Mouse (Mus musculus): Measurements from ENCODE around the gene Fam13c. TPM values are rescaled to one million over a fixed set of nuclear protein-coding genes. Genes with fewer than 3 reads are reported as not detected.

Gene Fam13c
- polyA plus RNA-seq (2015; fragmentation: Nextera tagmentation; extraction: Ambion mirVana): 10.0 and 10.1 TPM in 2 replicates

- peak within 1 kb of the TSS; percentile 67 for H3K4me3 ChIP-seq
- no peaks in the 10 kb centered on the region for H3K27me3 ChIP-seq
- WGBS: 11% methylated on average over 24 of the region's 24 CpGs
Measured at GRCm38 (mm10) chr10:70439676-70440521, at the start of gene Fam13c. TSS of gene Fam13c (plus strand) at chr10:70440481.

GRCm38 (mm10) chr10:70395900-70396299 is 44.4 kb upstream of the Fam13c start:
- Histone ChIP-seq H3K27ac (no peak overlapping the region), H3K27me3 (no peaks in the 10 kb centered on the region), H3K4me2 (no peak overlapping the region), H3K9ac (no peak overlapping the region), H3K4me3 (no peak overlapping the region), H3K9me3 (no peaks in the 10 kb centered on the region), H3K36me3 (no peaks in the 10 kb centered on the region), H3K4me1 (no peaks in the 10 kb centered on the region)
- 70% methylated on average over 5 of the region's 5 CpGs for WGBS
- ATAC-seq (ENCODE audit: borderline replicate concordance, extremely low read depth, low FRiP score, low TSS enrichment): no peak

More at GRCm38 (mm10) chr10:70439676-70440521, at the start of gene Fam13c:
- H3K9me3 ChIP-seq: no peaks in the 10 kb centered on the region
- H3K27ac ChIP-seq: peak within 1 kb of the TSS; percentile 74
- peak; percentile 21; the same call in 1 of the 2 replicates for ATAC-seq (ENCODE audit: borderline replicate concordance, extremely low read depth, low FRiP score, low TSS enrichment)
- H3K36me3 ChIP-seq: no peaks in the 10 kb centered on the region
- H3K9ac ChIP-seq: peak within 1 kb of the TSS; percentile 60
- peaks cover 15% of the 10 kb centered on the region; the same call in 1 of the 2 replicates for H3K4me1 ChIP-seq
- H3K4me2 ChIP-seq: peak within 1 kb of the TSS; percentile 91

DNA sequence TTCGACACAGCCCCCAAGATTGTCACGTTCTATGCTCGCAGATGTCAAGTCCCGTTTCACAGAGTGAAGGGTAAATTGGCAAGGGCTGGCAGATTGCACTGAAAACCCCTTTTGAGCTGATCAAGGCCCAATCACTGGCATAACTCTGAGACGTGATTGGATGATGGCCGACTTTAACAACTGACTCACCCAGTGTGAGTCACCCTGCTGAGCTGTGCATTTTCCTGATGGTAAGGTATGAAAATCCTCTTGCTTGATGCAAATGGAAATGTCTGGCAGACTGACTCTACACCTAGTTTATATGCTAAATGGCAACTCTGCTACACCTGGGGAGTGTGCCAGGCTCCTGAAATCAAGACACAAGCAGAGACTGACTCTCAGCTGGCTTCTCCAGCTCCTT is 42.1 kb upstream of the Fam13c start:
- WGBS: 91% methylated on average over 6 of the region's 6 CpGs
- no peaks in the 10 kb centered on the region for H3K36me3 ChIP-seq
- H3K4me2 ChIP-seq: no peak overlapping the region
- H3K4me3 ChIP-seq: no peak overlapping the region
- no peaks in the 10 kb centered on the region for H3K4me1 ChIP-seq
- no peak overlapping the region for H3K27ac ChIP-seq
- H3K27me3 ChIP-seq: no peaks in the 10 kb centered on the region
- H3K9ac ChIP-seq: no peak overlapping the region
- H3K9me3 ChIP-seq: no peaks in the 10 kb centered on the region
- no peak for ATAC-seq (ENCODE audit: borderline replicate concordance, extremely low read depth, low FRiP score, low TSS enrichment)

GRCm38 (mm10) chr10:70402006-70402405 is 38.3 kb upstream of the Fam13c start:
- Histone ChIP-seq H3K27ac (no peak overlapping the region), H3K4me3 (no peak overlapping the region), H3K36me3 (no peaks in the 10 kb centered on the region), H3K4me1 (no peaks in the 10 kb centered on the region), H3K4me2 (no peak overlapping the region), H3K9ac (no peak overlapping the region), H3K27me3 (no peaks in the 10 kb centered on the region), H3K9me3 (no peaks in the 10 kb centered on the region)
- WGBS: 63% methylated on average over 4 of the region's 4 CpGs
- ATAC-seq (ENCODE audit: borderline replicate concordance, extremely low read depth, low FRiP score, low TSS enrichment): no peak

GRCm38 (mm10) chr10:70402711-70403110 is 37.6 kb upstream of the Fam13c start:
- no peaks in the 10 kb centered on the region for H3K9me3 ChIP-seq
- no peak overlapping the region for H3K4me2 ChIP-seq
- H3K36me3 ChIP-seq: no peaks in the 10 kb centered on the region
- H3K27me3 ChIP-seq: no peaks in the 10 kb centered on the region
- H3K4me1 ChIP-seq: no peaks in the 10 kb centered on the region
- H3K9ac ChIP-seq: no peak overlapping the region
- ATAC-seq (ENCODE audit: borderline replicate concordance, extremely low read depth, low FRiP score, low TSS enrichment): no peak
- 80% methylated on average over 4 of the region's 4 CpGs for WGBS
- H3K4me3 ChIP-seq: no peak overlapping the region
- H3K27ac ChIP-seq: no peak overlapping the region

- H3K9me3 ChIP-seq: no peaks in the 10 kb centered on the region
- no peak overlapping the region for H3K4me3 ChIP-seq
- WGBS: 65% methylated on average over 6 of the region's 6 CpGs
- H3K4me1 ChIP-seq: no peaks in the 10 kb centered on the region
- H3K36me3 ChIP-seq: no peaks in the 10 kb centered on the region
- ATAC-seq (ENCODE audit: borderline replicate concordance, extremely low read depth, low FRiP score, low TSS enrichment): no peak
- no peak overlapping the region for H3K4me2 ChIP-seq
- no peaks in the 10 kb centered on the region for H3K27me3 ChIP-seq
- H3K9ac ChIP-seq: no peak overlapping the region
- no peak overlapping the region for H3K27ac ChIP-seq
Measured at GRCm38 (mm10) chr10:70417811-70418486, 22.3 kb upstream of the Fam13c start.

DNA sequence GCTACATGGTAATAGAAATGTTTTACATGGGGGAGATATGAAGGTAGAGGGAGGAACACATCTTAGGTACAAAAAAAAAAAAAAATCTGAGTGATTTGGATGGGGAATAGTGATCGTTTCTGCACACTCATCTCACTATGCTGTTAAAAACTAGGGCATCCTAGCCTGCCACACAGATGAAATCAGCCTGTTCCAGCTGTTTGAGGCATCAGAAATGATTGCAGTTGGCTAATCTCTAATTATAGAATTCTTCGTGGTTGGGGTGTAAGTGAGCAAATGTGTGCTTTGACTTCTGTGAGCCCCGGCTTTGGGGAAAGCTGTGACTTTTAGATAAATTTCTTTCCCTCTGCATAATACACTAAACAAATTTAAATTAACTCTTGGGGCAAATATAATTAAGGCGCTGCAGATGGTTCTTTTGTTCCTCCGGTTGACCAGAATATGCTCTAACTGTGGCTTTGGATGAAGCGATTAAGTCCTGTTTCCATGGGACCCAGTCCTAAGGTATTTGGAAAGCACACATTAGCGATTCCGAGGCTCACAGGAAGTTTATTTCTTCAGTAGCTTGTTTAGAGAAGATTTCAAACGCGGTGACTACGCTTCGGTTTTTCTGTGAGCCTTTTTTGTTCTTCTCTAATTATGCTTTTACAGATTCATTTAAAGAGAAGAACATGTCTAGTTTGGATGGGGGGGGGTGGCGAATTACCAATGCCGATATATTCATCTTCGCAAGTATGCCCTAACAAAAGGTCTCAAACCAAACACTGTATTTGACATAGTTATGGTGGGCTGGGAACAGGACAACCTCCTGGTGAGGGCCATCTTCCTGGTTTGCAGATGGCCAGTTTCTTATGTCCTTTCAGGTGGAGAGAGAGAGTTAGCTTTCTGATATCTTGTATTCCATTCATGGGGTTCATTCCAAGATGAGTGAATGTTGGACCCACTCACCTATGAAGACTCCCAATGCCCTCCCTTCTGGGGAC is 20.7 kb upstream of the Fam13c start:
- no peak overlapping the region for H3K4me3 ChIP-seq
- no peak for ATAC-seq (ENCODE audit: borderline replicate concordance, extremely low read depth, low FRiP score, low TSS enrichment)
- no peaks in the 10 kb centered on the region for H3K9me3 ChIP-seq
- no peak overlapping the region for H3K27ac ChIP-seq
- no peak overlapping the region for H3K4me2 ChIP-seq
- no peaks in the 10 kb centered on the region for H3K36me3 ChIP-seq
- H3K27me3 ChIP-seq: no peaks in the 10 kb centered on the region
- 47% methylated on average over 15 of the region's 15 CpGs for WGBS
- no peaks in the 10 kb centered on the region for H3K4me1 ChIP-seq
- H3K9ac ChIP-seq: no peak overlapping the region

GRCm38 (mm10) chr10:70426373-70426772 is 13.9 kb upstream of the Fam13c start:
- Histone ChIP-seq H3K27ac (no peak overlapping the region), H3K9ac (no peak overlapping the region), H3K4me1 (no peaks in the 10 kb centered on the region), H3K4me2 (no peak overlapping the region), H3K4me3 (no peak overlapping the region), H3K9me3 (no peaks in the 10 kb centered on the region), H3K36me3 (no peaks in the 10 kb centered on the region), H3K27me3 (no peaks in the 10 kb centered on the region)
- no peak for ATAC-seq (ENCODE audit: borderline replicate concordance, extremely low read depth, low FRiP score, low TSS enrichment)
- whole genome bisulfite sequencing: 52% methylated on average over 3 of the region's 3 CpGs

GRCm38 (mm10) chr10:70428121-70428662 is 12.1 kb upstream of the Fam13c start:
- H3K4me1 ChIP-seq: no peaks in the 10 kb centered on the region
- no peaks in the 10 kb centered on the region for H3K27me3 ChIP-seq
- H3K9ac ChIP-seq: no peak overlapping the region
- H3K27ac ChIP-seq: peak overlapping the region; percentile 41
- no peaks in the 10 kb centered on the region for H3K9me3 ChIP-seq
- ATAC-seq (ENCODE audit: borderline replicate concordance, extremely low read depth, low FRiP score, low TSS enrichment): no peak
- no peaks in the 10 kb centered on the region for H3K36me3 ChIP-seq
- 40% methylated on average over 5 of the region's 5 CpGs for WGBS
- no peak overlapping the region for H3K4me3 ChIP-seq
- no peak overlapping the region for H3K4me2 ChIP-seq

DNA sequence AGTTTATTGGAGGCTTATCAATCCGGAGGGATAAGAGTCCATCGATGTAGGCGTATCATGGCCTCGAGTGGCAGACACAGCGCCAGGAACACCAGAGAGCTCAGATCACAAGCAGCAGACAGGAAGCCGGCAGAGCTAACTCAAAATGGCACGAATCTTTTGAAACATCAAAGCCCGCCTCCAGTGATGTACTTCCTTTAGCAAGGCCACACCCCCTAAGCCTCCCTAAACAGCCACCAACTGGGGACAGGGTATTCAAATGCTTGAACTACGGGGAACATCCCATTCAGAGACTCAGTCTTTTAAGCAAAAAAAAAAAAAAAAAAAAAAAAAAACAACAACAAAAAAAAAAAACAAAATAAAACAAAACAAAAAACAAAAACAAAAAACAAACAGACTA is 10.9 kb upstream of the Fam13c start:
- WGBS: 94% methylated on average over 9 of the region's 9 CpGs

GRCm38 (mm10) chr10:70433334-70433733 is 6.9 kb upstream of the Fam13c start:
- H3K4me1 ChIP-seq: 0 out of 2 replicates have a peak, but pooled peaks cover 3% of the 10 kb centered on the region
- H3K27ac ChIP-seq: no peak overlapping the region
- no peak for ATAC-seq (ENCODE audit: borderline replicate concordance, extremely low read depth, low FRiP score, low TSS enrichment)
- H3K4me2 ChIP-seq: no peak overlapping the region
- no peaks in the 10 kb centered on the region for H3K9me3 ChIP-seq
- no peak overlapping the region for H3K4me3 ChIP-seq
- no peak overlapping the region for H3K9ac ChIP-seq
- H3K27me3 ChIP-seq: no peaks in the 10 kb centered on the region
- WGBS: 91% methylated on average over 3 of the region's 3 CpGs
- no peaks in the 10 kb centered on the region for H3K36me3 ChIP-seq

More for the DNA sequence above, 10.9 kb upstream of the Fam13c start:
- Histone ChIP-seq H3K27me3 (no peaks in the 10 kb centered on the region), H3K4me3 (no peak overlapping the region), H3K4me2 (no peak overlapping the region), H3K27ac (no peak overlapping the region), H3K36me3 (no peaks in the 10 kb centered on the region), H3K9me3 (no peaks in the 10 kb centered on the region), H3K9ac (no peak overlapping the region), H3K4me1 (no peaks in the 10 kb centered on the region)
- no peak for ATAC-seq (ENCODE audit: borderline replicate concordance, extremely low read depth, low FRiP score, low TSS enrichment)

Data from lung, embryonic 15.5 days (tissue).